Mouse (Mus musculus) E14TG2a.4 (cell line): Measurements from ENCODE around the gene Socs5.
"Not testable (repeated sequence)": the region's sequence is repeated elsewhere in the genome, so short reads cannot be mapped to it uniquely, and the experiment has no call there.

ENCODE experiments used
- H3K27me3 ChIP-seq: 2 replicates; pipeline ENCODE4 v1.6.1; 2014; ENCODE audit warnings: low read length, control low read depth; ENCODE audit not compliant: insufficient read depth
- H3K36me3 ChIP-seq: 2 replicates; pipeline ENCODE4 v1.6.1; 2014; ENCODE audit warnings: low read length, control low read depth; ENCODE audit not compliant: insufficient read depth
- H3K4me1 ChIP-seq: replicated peaks from 2 replicates; pipeline ENCODE4 v1.6.1; 2014; ENCODE audit warnings: low read depth, low read length, control low read depth
- H3K4me3 ChIP-seq: replicated peaks from 2 replicates; pipeline ENCODE4 v1.5.1; 2014; ENCODE audit warnings: mild to moderate bottlenecking, low read length
- H3K9me3 ChIP-seq: 2 replicates; pipeline ENCODE4 v1.6.1; 2014; ENCODE audit warnings: low read length, control low read depth
- CTCF ChIP-seq: conservative IDR thresholded peaks from 2 replicates; pipeline ENCODE4 v1.5.1; 2014; ENCODE audit warnings: low read length
- NANOG ChIP-seq: IDR thresholded peaks from 2 replicates; pipeline ENCODE4 v1.6.1; 2014; ENCODE audit warnings: borderline replicate concordance, low read length, mixed read lengths
- POU5F1 ChIP-seq: IDR thresholded peaks from 2 replicates; pipeline ENCODE4 v1.6.1; 2014; ENCODE audit warnings: low read length, borderline replicate concordance

Gene Socs5

GRCm38 (mm10) chr17:87107623-87108221 is at the start of gene Socs5:
Socs5 (plus strand) TSS chr17:87107679.
- TF ChIP-seq POU5F1 (no peak), CTCF (no peak), NANOG (no peak)
- Histone ChIP-seq H3K9me3 (0 out of 2 replicates have a peak, but pooled peaks cover 3% of the 10 kb centered on the region), H3K4me3 (peak within 1 kb of the TSS; percentile 88), H3K4me1 (peaks cover 35% of the 10 kb centered on the region), H3K36me3 (no peaks in the 10 kb centered on the region), H3K27me3 (peaks cover 23% of the 10 kb centered on the region)

GRCm38 (mm10) chr17:87062639-87063038 is 44.8 kb upstream of the Socs5 start:
- Histone ChIP-seq H3K4me1 (peaks cover 13% of the 10 kb centered on the region), H3K36me3 (no peaks in the 10 kb centered on the region), H3K4me3 (peak overlapping the region; percentile 69), H3K27me3 (peaks cover 9% of the 10 kb centered on the region; the same call in 1 of the 2 replicates), H3K9me3 (no peaks in the 10 kb centered on the region)
- TF ChIP-seq NANOG (no peak), POU5F1 (no peak), CTCF (no peak)

- TF ChIP-seq CTCF (no peak), NANOG (no peak), POU5F1 (no peak)
- H3K4me1 ChIP-seq: peaks cover 13% of the 10 kb centered on the region
- H3K4me3 ChIP-seq: peak overlapping the region; percentile 69
- no peaks in the 10 kb centered on the region for H3K36me3 ChIP-seq
- H3K9me3 ChIP-seq: no peaks in the 10 kb centered on the region
- H3K27me3 ChIP-seq: peaks cover 9% of the 10 kb centered on the region; the same call in 1 of the 2 replicates
Observed at GRCm38 (mm10) chr17:87063461-87063860, 44.0 kb upstream of the Socs5 start.

DNA sequence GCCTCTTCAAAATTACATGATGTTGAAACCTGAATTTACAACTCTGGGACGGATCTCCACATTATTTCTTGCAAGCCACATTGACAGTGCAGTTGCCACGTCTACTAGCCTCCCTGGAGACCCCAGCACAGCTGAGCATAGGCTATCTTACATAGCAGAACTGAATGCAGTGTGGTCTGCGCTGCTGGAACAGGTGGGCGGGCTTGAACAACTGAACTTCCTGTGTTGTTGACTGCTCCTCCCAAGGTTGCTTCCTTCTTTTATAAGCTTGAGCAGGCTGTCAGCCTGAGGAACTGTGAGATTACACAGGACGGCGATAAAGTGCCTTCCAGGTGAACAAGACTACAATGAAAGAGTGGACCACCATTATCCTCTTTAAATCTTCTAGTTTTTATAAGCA is 43.5 kb upstream of the Socs5 start:
- Histone ChIP-seq H3K9me3 (no peaks in the 10 kb centered on the region), H3K4me1 (peaks cover 13% of the 10 kb centered on the region), H3K4me3 (no peak overlapping the region), H3K36me3 (no peaks in the 10 kb centered on the region), H3K27me3 (peaks cover 9% of the 10 kb centered on the region; the same call in 1 of the 2 replicates)
- TF ChIP-seq CTCF (no peak), NANOG (no peak), POU5F1 (no peak)

- TF ChIP-seq NANOG: no peak
- TF ChIP-seq POU5F1: no peak
- TF ChIP-seq CTCF: no peak
- no peaks in the 10 kb centered on the region for H3K36me3 ChIP-seq
Observed at GRCm38 (mm10) chr17:87068997-87069396, 38.5 kb upstream of the Socs5 start.

DNA sequence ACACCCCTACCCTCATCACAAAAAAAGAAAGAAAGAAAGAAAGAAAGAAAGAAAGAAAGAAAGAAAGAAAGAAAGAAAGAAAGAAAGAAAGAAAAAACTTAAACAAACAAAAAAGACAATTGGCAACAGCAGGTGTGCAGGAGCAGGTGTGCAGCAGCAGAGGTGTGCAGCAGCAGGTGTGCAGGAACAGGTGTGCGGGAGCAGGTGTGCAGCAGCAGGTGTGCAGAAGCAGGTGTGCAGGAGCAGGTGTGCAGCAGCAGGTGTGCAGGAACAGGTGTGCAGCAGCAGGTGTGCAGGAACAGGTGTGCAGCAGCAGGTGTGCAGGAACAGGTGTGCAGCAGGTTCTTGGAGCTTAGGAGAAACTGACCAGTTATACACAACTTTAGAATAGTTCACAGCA is 35.3 kb upstream of the Socs5 start:
- not testable (repeated sequence) for H3K27me3 ChIP-seq, H3K4me3 ChIP-seq, H3K4me1 ChIP-seq

More at GRCm38 (mm10) chr17:87068997-87069396, 38.5 kb upstream of the Socs5 start:
- no peaks in the 10 kb centered on the region for H3K27me3 ChIP-seq
- H3K4me1 ChIP-seq: no peaks in the 10 kb centered on the region
- no peaks in the 10 kb centered on the region for H3K9me3 ChIP-seq
- no peak overlapping the region for H3K4me3 ChIP-seq

GRCm38 (mm10) chr17:87072766-87073440 is 34.6 kb upstream of the Socs5 start:
- Histone ChIP-seq H3K27me3 (no peaks in the 10 kb centered on the region), H3K9me3 (no peaks in the 10 kb centered on the region)

More for the DNA sequence above, 35.3 kb upstream of the Socs5 start:
- not testable (repeated sequence) for H3K36me3 ChIP-seq, H3K9me3 ChIP-seq

GRCm38 (mm10) chr17:87073470-87073869 is 34.0 kb upstream of the Socs5 start:
- Histone ChIP-seq H3K36me3 (no peaks in the 10 kb centered on the region), H3K4me3 (no peak overlapping the region), H3K27me3 (no peaks in the 10 kb centered on the region), H3K9me3 (no peaks in the 10 kb centered on the region), H3K4me1 (no peaks in the 10 kb centered on the region)
- TF ChIP-seq CTCF (no peak), NANOG (no peak), POU5F1 (no peak)

More at GRCm38 (mm10) chr17:87072766-87073440, 34.6 kb upstream of the Socs5 start:
- Histone ChIP-seq H3K4me3 (no peak overlapping the region), H3K4me1 (no peaks in the 10 kb centered on the region), H3K36me3 (no peaks in the 10 kb centered on the region)
- TF ChIP-seq CTCF (no peak), NANOG (no peak), POU5F1 (no peak)

DNA sequence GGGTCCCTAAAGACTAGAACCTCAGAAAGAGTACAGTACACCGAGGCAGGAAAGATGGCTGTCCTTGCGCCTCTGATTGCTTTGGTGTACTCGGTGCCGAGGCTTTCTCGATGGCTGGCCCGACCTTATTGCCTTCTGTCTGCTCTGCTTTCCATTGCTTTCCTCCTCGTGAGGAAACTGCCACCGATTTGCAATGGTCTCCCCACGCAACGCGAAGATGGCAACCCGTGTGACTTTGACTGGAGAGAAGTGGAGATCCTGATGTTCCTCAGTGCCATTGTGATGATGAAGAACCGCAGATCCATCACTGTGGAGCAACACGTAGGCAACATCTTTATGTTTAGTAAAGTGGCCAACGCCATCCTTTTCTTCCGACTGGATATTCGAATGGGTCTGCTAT is 29.3 kb upstream of the Socs5 start:
- H3K27me3 ChIP-seq, H3K4me1 ChIP-seq, H3K36me3 ChIP-seq, H3K4me3 ChIP-seq, H3K9me3 ChIP-seq: not testable (repeated sequence)
